Mouse (Mus musculus) liver, adult 2 months (tissue): Measurements from ENCODE around the gene Th.

ENCODE experiments used
- CTCF ChIP-seq: fragments of 200-500 bp; IDR thresholded peaks from 2 replicates; pipeline ENCODE4 v1.5.1; 2011; ENCODE audit warnings: low read depth, low read length, control low read depth
- POLR2A ChIP-seq: fragments of 200-500 bp; IDR thresholded peaks from 2 replicates; pipeline ENCODE4 v1.6.1; 2011; ENCODE audit warnings: low read length, control low read depth; ENCODE audit not compliant: insufficient read depth; ENCODE audit errors: extremely low read depth

DNA sequence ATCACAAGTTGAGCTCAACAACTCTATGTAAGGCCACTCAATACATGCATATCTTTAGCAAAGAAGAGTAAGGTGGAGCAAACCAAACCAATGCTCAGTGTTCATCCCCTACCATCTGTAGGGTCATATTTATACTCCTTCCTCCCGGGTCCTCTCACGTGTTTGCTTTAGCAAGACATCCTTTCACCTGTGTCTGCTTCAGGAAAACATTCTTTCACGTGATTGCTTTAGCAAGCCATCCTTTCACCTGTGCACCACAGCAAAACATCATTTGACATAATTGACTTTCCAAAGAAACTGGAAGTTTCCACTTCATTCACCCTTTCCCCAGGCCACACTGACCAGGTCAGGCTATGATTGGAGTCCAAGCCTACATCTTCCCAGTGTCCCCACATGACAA is at the start of gene Th:
- TF ChIP-seq POLR2A (no peak), CTCF (no peak)
